Mouse (Mus musculus): ENCODE data around the gene Polr2f. TPM values are rescaled to one million over a fixed set of nuclear protein-coding genes. Genes with fewer than 3 reads are reported as not detected.

Polr2f gene
- polyA plus RNA-seq, 1 experiment from 2014 or later: 293 TPM

GRCm38 (mm10) chr15:79135783-79136575 is 4.8 kb upstream of the Polr2f start:
- peaks cover 24% of the 10 kb centered on the region; the same call in 1 of the 2 replicates for H3K36me3 ChIP-seq
- WGBS: 55% methylated on average over 11 of the region's 11 CpGs
- peaks cover 6% of the 10 kb centered on the region for H3K4me1 ChIP-seq
- no peaks in the 10 kb centered on the region for H3K9me3 ChIP-seq
- H3K4me3 ChIP-seq: no peak overlapping the region
- no peak overlapping the region for H3K9ac ChIP-seq (replicated peaks)
- ATAC-seq (replicated peaks): no peak
- no peak overlapping the region for H3K27ac ChIP-seq (replicated peaks)
- no peak overlapping the region for H3K4me2 ChIP-seq (replicated peaks)
- no peaks in the 10 kb centered on the region for H3K27me3 ChIP-seq

- WGBS: 63% methylated on average over 10 of the region's 10 CpGs
- Histone ChIP-seq H3K9ac (replicated peaks) (no peak overlapping the region), H3K4me1 (peaks cover 20% of the 10 kb centered on the region), H3K4me3 (no peak overlapping the region), H3K9me3 (no peaks in the 10 kb centered on the region), H3K36me3 (peaks cover 4% of the 10 kb centered on the region), H3K27me3 (no peaks in the 10 kb centered on the region), H3K27ac (replicated peaks) (no peak overlapping the region), H3K4me2 (replicated peaks) (no peak overlapping the region)
- no peak for ATAC-seq (replicated peaks)
These were observed 1.2 kb upstream of the Polr2f start for GRCm38 (mm10) chr15:79139640-79140039.

GRCm38 (mm10) chr15:79141566-79141917 is 733 bp downstream of the Polr2f start:
- Histone ChIP-seq H3K4me1 (peaks cover 20% of the 10 kb centered on the region), H3K9ac (replicated peaks) (peak overlapping the region; percentile 73), H3K36me3 (peaks cover 19% of the 10 kb centered on the region), H3K9me3 (no peaks in the 10 kb centered on the region), H3K4me2 (replicated peaks) (peak overlapping the region; percentile 93), H3K4me3 (peak overlapping the region; percentile 82), H3K27ac (replicated peaks) (no peak overlapping the region), H3K27me3 (no peaks in the 10 kb centered on the region)
- peak; percentile 36 for ATAC-seq (replicated peaks)
- under 1% methylated on average over 7 of the region's 7 CpGs for WGBS

- Histone ChIP-seq H3K4me1 (peaks cover 20% of the 10 kb centered on the region), H3K4me3 (no peak overlapping the region), H3K9me3 (no peaks in the 10 kb centered on the region), H3K27me3 (no peaks in the 10 kb centered on the region), H3K27ac (replicated peaks) (no peak overlapping the region), H3K36me3 (peaks cover 32% of the 10 kb centered on the region), H3K4me2 (replicated peaks) (no peak overlapping the region), H3K9ac (replicated peaks) (no peak overlapping the region)
- 91% methylated on average over 12 of the region's 12 CpGs for whole genome bisulfite sequencing
- ATAC-seq (replicated peaks): no peak
These were observed 2.5 kb downstream of the Polr2f start for GRCm38 (mm10) chr15:79143316-79143715.

- Histone ChIP-seq H3K9me3 (no peaks in the 10 kb centered on the region), H3K9ac (replicated peaks) (no peak overlapping the region), H3K4me1 (peaks cover 20% of the 10 kb centered on the region), H3K27ac (replicated peaks) (no peak overlapping the region), H3K4me3 (no peak overlapping the region), H3K4me2 (replicated peaks) (no peak overlapping the region), H3K36me3 (peaks cover 33% of the 10 kb centered on the region), H3K27me3 (no peaks in the 10 kb centered on the region)
- no peak for ATAC-seq (replicated peaks)
- 75% methylated on average over 8 of the region's 8 CpGs for WGBS
These were observed 3.2 kb downstream of the Polr2f start for GRCm38 (mm10) chr15:79144021-79144420.

GRCm38 (mm10) chr15:79145522-79145921 is 4.7 kb downstream of the Polr2f start:
- H3K4me1 ChIP-seq: peaks cover 18% of the 10 kb centered on the region
- no peak overlapping the region for H3K9ac ChIP-seq (replicated peaks)
- no peaks in the 10 kb centered on the region for H3K9me3 ChIP-seq
- 93% methylated on average over 7 of the region's 7 CpGs for WGBS
- H3K4me2 ChIP-seq (replicated peaks): no peak overlapping the region
- H3K36me3 ChIP-seq: peaks cover 37% of the 10 kb centered on the region
- H3K4me3 ChIP-seq: no peak overlapping the region
- no peaks in the 10 kb centered on the region for H3K27me3 ChIP-seq
- ATAC-seq (replicated peaks): no peak
- H3K27ac ChIP-seq (replicated peaks): no peak overlapping the region

GRCm38 (mm10) chr15:79148533-79148932 is 7.7 kb downstream of the Polr2f start:
- Histone ChIP-seq H3K27ac (replicated peaks) (no peak overlapping the region), H3K27me3 (no peaks in the 10 kb centered on the region), H3K9me3 (no peaks in the 10 kb centered on the region), H3K4me1 (peaks cover 13% of the 10 kb centered on the region), H3K4me2 (replicated peaks) (no peak overlapping the region), H3K36me3 (peaks cover 46% of the 10 kb centered on the region), H3K9ac (replicated peaks) (no peak overlapping the region), H3K4me3 (no peak overlapping the region)
- 50% methylated on average over 7 of the region's 7 CpGs for WGBS
- ATAC-seq (replicated peaks): peak; percentile 47; the same call in 1 of the 2 replicates

- no peak overlapping the region for H3K4me3 ChIP-seq
- no peaks in the 10 kb centered on the region for H3K9me3 ChIP-seq
- H3K36me3 ChIP-seq: peaks cover 23% of the 10 kb centered on the region
- peak overlapping the region; percentile 72 for H3K27ac ChIP-seq (replicated peaks)
- H3K9ac ChIP-seq (replicated peaks): no peak overlapping the region
- WGBS: 18% methylated on average over 8 of the region's 8 CpGs
- ATAC-seq (replicated peaks): peak; percentile 20; the same call in 1 of the 2 replicates
- no peaks in the 10 kb centered on the region for H3K27me3 ChIP-seq
- peaks cover 13% of the 10 kb centered on the region for H3K4me1 ChIP-seq
- H3K4me2 ChIP-seq (replicated peaks): no peak overlapping the region
These were observed 11.1 kb downstream of the Polr2f start for GRCm38 (mm10) chr15:79151881-79152280.

- H3K9ac ChIP-seq (replicated peaks): no peak overlapping the region
- WGBS: 34% methylated on average over 6 of the region's 6 CpGs
These were observed 11.9 kb downstream of the Polr2f start for GRCm38 (mm10) chr15:79152709-79153108.

GRCm38 (mm10) chr15:79155572-79155971 is 14.8 kb downstream of the Polr2f start:
- Histone ChIP-seq H3K4me3 (no peak overlapping the region), H3K4me1 (peaks cover 13% of the 10 kb centered on the region), H3K9me3 (no peaks in the 10 kb centered on the region), H3K9ac (replicated peaks) (no peak overlapping the region), H3K36me3 (peaks cover 8% of the 10 kb centered on the region), H3K27ac (replicated peaks) (no peak overlapping the region), H3K27me3 (no peaks in the 10 kb centered on the region; the same call in 1 of the 2 replicates), H3K4me2 (replicated peaks) (no peak overlapping the region)
- WGBS: 35% methylated on average over 3 of the region's 3 CpGs
- ATAC-seq (replicated peaks): no peak

More at GRCm38 (mm10) chr15:79152709-79153108, 11.9 kb downstream of the Polr2f start:
- H3K4me1 ChIP-seq: peaks cover 13% of the 10 kb centered on the region
- peaks cover 15% of the 10 kb centered on the region for H3K36me3 ChIP-seq
- H3K4me3 ChIP-seq: no peak overlapping the region
- no peak for ATAC-seq (replicated peaks)
- no peaks in the 10 kb centered on the region for H3K9me3 ChIP-seq
- H3K27ac ChIP-seq (replicated peaks): peak overlapping the region; percentile 72
- no peaks in the 10 kb centered on the region for H3K27me3 ChIP-seq
- no peak overlapping the region for H3K4me2 ChIP-seq (replicated peaks)

GRCm38 (mm10) chr15:79162301-79162700 is 21.5 kb downstream of the Polr2f start:
- 70% methylated on average over 7 of the region's 7 CpGs for WGBS
- Histone ChIP-seq H3K27me3 (peaks cover 43% of the 10 kb centered on the region), H3K36me3 (no peaks in the 10 kb centered on the region), H3K9ac (replicated peaks) (no peak overlapping the region), H3K4me2 (replicated peaks) (no peak overlapping the region), H3K27ac (replicated peaks) (no peak overlapping the region), H3K4me3 (no peak overlapping the region), H3K9me3 (no peaks in the 10 kb centered on the region), H3K4me1 (no peaks in the 10 kb centered on the region)
- no peak for ATAC-seq (replicated peaks)

GRCm38 (mm10) chr15:79162822-79163221 is 22.0 kb downstream of the Polr2f start:
- Histone ChIP-seq H3K27me3 (peaks cover 43% of the 10 kb centered on the region), H3K27ac (replicated peaks) (no peak overlapping the region), H3K9me3 (no peaks in the 10 kb centered on the region), H3K36me3 (no peaks in the 10 kb centered on the region), H3K4me1 (no peaks in the 10 kb centered on the region), H3K4me3 (no peak overlapping the region), H3K4me2 (replicated peaks) (no peak overlapping the region), H3K9ac (replicated peaks) (no peak overlapping the region)
- WGBS: 54% methylated on average over 14 of the region's 14 CpGs
- ATAC-seq (replicated peaks): no peak

GRCm38 (mm10) chr15:79164251-79164650 is 23.4 kb downstream of the Polr2f start:
- no peak overlapping the region for H3K4me3 ChIP-seq
- whole genome bisulfite sequencing: 8% methylated on average over 15 of the region's 15 CpGs

More at GRCm38 (mm10) chr15:79164251-79164650, 23.4 kb downstream of the Polr2f start:
- Histone ChIP-seq H3K4me2 (replicated peaks) (no peak overlapping the region), H3K4me1 (no peaks in the 10 kb centered on the region), H3K27me3 (peaks cover 43% of the 10 kb centered on the region), H3K36me3 (no peaks in the 10 kb centered on the region), H3K9ac (replicated peaks) (no peak overlapping the region), H3K9me3 (no peaks in the 10 kb centered on the region), H3K27ac (replicated peaks) (no peak overlapping the region)
- ATAC-seq (replicated peaks): no peak
